Mouse (Mus musculus) frontal cortex, postnatal 25 days (tissue): ENCODE measurements at regions not wholly inside any gene's neighbourhood (a gene's known extent, or its start where the extent isn't known, plus 50 kb on each side); places are given as distances from the start of the nearest gene placed in this dataset.
"Not testable (repeated sequence)": the region's sequence is repeated elsewhere in the genome, so short reads cannot be mapped to it uniquely, and the experiment has no call there.

Experiments used
- DNase-seq, 2 experiments: peaks; one replicate each; pipeline ENCODE4 v3.0.0; 2022; ENCODE audit warnings: low spot score in 2 of 2

DNA sequence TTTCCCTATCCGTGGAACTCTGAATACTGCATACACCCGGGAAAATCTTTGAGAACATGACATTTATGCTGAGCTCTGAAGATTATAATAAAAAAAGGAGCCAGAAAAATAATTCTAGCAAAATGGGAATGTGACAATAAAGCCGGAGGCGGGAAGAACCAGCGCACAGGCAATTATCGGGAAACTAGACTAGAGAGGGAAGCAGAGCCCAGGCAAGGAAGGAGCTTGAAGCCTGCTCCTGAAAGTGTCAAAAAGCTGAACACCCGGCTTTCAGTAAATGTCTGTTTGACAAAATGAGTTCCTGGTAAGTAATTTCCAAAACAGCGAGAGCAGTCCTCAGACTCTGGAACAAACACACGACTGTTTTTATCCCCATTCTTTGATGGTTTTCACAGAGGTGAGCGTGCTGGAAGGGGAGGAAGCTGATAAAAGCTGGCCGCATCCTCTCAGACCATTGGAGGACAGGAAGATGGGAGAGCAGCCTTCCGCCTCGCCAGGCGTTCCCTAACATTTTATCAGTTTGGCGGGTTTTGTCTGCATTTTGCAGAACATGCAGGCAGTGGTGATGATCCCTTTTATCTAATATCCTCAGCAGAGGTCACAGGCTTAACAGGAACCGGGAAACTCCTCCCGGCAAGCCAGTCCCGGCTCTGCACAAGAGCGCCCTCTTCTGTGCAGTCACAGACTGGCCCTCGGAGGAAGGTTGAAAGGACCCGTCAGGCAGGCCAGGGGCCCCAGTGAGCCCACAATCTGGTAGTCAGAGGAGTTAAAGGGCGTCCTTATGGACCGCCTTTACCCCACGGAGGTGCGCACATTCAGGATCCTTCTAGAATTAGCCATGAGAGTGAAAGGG is 201.3 kb upstream of the 1700056E22Rik start:
- peak; percentile 43 to 58 for DNase-seq

DNA sequence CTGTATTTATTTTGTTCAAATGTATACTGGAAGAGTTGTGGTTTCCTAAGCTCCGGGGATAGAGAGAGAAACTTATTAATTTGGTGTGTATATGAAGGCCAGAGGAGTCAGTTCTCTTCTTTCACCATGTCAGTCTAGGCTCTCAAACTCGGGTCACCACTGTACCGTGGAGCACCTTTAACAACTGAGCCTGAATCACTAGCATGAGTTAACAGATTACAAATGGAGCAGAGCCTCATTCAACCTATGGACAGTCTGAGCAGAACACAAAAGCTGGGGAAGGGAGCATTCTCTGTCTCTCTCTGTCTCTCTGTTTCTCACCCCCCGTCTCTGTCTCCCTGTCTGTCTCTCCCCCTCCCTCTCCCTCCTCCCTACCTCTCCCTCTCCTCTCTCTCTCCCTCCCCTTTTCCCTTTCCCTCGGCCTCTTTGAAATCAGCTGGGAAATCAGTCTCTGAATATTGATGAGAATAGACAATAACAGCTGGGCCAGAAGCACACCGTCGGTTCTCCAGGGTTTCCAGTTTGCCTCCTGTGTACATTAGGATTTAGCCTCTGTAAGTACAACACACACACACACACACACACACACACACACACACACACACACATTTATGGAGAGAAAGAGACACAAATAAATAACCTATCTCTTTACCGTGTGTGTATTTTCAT is 200.4 kb upstream of the 1700056E22Rik start:
- no peak for DNase-seq

DNA sequence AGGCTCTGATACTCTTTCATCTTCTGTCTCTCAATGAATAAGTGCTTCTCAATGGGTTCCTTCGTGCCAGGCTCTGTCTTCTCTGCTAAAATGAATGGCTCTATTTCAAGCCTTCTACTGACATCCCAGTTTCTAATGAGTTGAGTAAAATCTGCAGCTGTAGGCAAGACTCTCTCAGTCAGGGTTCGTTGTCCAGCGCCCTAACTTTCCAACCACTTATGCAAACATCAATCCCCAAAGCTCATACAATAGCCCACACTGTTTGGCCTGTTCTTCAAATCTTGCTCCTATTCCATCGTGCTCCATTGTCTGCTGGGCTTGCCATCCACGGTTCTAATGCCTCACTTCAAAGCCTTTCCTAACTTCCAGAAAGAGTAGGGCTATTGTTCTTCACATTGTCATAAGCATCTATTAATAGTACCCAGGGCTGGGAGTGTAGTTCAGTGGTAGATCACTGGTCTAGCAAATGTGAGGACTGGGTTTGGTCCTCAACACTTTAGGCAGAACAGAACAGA is 199.7 kb upstream of the 1700056E22Rik start:
- DNase-seq, result no peak

DNA sequence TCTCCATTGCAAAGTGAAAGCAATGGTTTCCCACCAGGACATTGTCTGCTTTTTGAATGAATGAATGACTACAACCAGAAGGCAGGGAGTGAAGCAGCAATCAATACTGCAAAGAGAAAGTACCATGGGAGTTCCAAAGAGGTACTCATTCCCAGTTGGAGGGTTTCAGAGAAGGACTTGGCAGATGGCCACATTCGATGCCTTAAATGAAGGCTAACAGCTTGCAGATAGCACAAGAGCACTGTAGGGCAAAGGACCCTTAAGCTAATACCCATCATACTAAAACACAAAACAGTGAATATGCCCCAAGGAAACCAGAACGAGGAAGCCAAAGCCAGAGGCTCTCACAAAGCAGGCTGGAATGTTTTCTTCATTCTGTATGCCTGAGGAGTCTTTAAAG is 188.2 kb upstream of the 1700056E22Rik start:
- DNase-seq, result no peak

DNA sequence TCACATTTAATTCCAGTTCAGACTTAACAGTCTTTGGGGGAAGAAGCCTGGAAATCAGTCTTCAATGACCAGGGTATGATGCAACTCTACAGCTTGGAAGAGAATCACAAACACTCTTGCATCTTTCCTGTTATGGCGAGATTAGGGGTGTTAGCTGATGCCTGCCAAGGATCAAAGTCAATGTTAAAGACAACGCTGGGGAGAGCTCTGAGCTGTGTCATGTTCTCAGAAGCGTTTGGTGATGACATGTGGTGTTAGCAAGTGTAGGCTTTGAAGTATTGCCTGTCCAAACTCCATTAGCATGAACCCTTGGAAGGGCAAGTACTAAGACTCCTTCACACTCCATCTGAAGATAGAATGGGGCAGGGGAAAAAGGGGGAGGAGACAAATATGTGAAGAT is 187.7 kb upstream of the 1700056E22Rik start:
- DNase-seq, result no peak

DNA sequence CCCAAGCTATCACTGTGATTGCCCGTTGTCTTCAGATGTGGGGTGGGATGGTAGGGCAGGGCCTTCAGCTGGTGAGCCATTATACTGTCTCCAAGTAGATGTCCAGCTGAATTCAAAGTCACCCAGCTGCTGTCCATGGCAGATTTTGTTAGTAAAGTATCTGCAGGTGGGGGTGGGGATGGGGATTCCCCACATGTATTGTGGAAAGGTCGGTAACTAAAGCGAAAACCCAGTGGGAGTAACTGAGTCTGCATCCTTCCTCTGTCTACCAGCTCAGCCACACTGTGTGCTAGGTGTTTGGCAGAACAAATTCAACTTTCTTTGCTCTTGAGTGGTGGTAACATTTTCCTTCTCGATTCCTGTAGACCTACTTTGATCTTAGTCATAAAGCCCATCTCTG is 163.2 kb upstream of the 1700056E22Rik start:
- no peak for DNase-seq

DNA sequence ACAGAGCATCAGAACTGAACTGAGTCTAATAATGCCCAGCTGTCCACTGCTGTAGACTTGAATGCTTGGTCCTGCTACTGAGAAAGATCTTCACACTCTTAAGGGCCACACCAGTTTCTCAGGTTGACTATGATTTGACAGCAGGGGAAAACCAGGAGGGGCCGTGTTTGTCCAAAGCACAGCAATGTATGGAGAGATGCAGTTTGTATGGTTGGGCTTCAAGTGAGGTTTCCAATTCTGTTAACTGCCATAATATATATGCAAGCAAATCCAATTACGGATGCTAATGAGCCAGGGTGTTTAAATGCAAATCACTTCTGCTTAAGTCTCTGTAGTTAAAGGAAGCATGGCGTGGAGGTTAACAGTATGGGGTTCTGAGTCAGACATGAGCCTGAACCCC is 157.2 kb upstream of the 1700056E22Rik start:
- no peak for DNase-seq

DNA sequence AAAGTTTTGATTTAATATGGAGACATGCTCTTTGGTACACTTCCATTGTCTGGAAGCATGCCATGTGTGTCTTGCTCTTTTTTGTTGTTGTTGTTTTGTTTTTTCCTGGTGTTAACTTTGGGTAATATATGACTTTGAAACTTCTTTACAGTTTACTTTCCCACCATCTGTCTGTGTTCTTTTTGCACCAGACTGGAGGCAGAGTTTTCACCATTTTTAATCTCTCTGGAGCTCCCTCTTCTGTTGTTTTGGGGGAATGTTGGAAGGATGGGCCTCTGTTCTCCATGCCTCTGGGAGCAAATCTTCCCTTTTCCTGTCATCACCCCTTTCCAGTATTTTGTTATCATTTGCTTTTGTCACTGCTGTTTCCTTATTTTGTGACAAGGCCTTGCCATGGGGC is 153.5 kb upstream of the 1700056E22Rik start:
- DNase-seq, result no peak

DNA sequence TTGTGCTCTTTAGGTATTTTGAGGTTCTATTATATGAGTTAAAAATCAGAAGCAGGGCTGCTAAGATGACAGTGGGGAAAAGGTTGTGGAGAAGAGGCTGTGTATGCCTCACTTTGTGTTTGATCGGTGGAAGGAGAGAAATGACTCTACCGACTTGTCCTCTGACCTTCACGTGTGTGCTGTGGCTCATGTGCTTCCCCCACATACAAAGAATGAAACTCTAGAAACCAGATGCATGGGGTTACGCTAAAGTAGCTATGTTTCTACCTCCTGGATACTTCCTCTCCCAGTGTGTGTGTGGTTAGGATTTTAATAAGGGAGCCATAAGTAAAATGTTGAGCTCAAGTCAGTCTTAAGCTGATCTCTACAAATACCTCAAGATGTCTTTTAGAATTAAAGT is 148.1 kb upstream of the 1700056E22Rik start:
- DNase-seq, result no peak

DNA sequence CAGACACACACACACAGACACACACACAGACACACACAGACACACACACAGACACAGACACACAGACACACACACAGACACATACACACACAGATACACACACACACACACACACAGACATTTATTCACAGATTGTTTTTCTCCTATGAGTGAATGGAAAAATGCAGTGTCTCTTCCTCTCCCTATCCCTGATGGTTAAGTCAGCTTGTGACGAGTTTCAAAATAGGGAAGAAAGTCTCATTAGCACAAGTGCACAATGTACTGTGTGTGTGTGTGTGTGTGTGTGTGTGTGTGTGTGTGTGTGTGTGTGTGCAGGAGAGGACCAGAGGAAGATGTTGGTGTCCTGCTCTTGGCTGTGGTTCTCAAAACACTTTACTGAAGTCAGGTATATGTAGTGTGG is 140.3 kb upstream of the 1700056E22Rik start:
- DNase-seq, result not testable (repeated sequence)

DNA sequence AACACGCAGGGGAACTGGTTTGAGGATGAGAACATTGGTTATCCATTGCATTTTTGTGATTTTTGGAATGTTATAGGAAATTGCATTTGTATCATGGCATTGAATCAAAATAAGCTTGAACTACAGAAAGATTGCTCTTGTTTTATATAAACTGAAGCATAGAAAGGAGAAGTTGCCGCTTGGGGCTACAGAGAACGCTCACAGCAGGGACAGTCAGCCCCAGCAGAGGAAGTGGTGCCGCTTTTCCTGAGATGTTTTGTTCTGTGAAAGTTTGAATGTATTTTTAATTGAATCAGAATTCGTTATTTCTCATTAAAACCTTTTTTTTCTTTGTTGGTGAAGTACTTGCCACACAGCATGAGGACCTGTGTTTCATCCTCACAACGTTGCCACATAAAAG is 139.6 kb upstream of the 1700056E22Rik start:
- no peak for DNase-seq

DNA sequence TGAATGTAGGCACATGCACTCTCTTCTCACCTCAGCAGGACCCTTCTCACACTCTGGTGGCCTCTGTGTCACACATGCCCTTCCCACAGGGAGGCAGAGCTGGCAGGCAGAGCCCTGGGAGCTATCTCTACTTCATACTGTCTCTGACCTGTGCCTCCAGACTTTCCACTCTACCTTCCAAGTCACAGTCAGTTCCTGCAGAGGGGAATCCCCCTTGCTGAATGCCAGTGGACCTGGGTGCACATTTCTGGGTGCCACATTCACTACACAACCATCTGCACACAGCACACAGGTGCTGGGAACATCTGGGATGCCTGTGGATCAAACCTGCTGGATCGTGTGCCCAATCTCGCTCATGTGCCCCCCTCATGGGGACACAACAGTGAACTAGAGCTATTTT is 138.9 kb upstream of the 1700056E22Rik start:
- DNase-seq, result no peak

DNA sequence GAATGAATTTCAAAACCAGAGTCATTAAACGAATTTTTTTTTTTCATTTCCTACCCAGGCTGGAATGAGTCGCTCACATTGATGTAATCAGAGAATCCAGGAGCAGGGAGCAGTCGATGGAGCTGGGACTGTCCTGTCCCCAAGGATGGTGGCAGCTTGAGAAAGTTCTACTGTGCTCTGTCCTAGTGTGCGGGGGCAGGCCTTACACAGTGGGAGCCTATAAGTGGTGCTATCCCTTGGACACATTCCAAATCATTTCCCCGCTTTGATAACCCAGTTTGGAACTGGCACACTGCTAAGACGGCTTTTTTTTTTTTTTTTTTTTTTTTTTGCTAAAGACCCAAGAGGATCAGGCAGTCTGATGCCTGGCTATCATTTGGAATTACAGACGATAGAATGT is 137.5 kb upstream of the 1700056E22Rik start:
- no peak for DNase-seq

DNA sequence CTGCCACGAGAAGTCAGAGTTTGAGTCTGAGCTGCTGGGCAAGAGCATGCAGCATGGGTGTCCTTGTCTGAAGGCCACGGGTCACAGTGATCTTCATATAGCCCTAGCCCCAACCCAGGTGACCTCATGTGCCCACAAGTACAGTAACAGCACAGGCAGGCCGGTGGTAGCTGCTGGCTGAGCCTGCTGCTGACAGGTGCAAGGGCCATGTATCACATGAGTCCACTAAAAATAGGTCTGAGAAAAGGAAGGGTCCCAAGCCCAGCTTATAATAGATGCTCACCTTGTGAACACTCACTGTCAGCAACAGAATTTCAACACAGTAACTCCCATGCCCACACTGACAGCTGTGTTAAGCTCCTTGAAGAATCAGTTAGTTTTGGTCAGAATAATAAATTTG is 136.8 kb upstream of the 1700056E22Rik start:
- no peak for DNase-seq

DNA sequence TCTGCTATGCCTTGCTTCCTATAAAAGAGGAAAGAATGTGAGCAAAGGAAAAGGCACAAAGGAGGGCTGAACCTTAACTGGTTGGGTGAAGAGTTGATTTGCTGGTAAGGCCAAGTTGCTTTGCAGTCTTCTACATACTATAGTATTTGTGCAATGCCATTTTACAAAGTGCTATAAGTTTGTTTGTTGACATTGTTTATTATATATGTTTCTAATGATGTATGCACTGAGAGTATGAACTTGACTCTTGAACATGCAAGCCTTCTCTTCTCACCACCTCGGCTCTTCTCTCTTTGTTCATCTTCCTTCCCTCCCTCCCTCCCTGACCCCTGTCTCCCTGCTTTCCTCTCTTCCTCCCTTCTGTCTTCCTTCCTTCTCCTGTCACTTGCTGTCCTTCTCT is 135.9 kb upstream of the 1700056E22Rik start:
- no peak for DNase-seq

DNA sequence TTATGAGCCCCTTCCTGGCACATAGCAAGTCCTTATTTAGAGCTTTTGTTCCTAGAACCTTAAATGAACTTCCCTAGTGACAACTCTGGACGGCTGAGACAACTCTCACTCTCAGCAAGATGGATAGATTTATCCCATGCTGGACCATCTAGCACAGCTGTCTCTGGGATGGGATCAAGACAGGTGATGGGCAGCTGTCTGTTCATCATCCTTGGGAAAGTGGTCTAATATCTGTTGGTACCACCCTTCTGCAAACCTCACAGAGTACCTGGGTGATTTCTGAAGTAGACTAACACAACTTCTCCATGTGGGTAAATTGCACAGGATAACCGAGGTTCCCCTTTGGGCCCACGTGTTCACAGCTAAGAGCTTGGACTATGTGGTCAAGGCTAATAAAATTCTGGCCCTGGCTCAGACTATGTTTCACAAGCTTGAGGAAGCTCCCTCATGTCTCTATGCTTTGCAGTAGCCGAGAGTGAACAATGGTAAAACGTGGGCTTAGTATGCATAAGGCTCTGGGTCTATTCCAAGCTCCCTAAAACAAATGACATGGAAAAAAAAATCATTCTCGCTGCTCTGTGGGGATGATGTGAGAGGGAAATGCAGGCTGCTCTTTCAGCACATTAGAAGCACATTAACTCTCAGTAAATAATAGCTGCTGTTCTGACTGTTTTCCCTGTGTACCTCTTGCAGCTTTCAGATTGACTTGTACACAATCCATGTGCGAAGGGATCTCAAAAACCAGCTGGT is 135.1 kb upstream of the 1700056E22Rik start:
- DNase-seq, result no peak

DNA sequence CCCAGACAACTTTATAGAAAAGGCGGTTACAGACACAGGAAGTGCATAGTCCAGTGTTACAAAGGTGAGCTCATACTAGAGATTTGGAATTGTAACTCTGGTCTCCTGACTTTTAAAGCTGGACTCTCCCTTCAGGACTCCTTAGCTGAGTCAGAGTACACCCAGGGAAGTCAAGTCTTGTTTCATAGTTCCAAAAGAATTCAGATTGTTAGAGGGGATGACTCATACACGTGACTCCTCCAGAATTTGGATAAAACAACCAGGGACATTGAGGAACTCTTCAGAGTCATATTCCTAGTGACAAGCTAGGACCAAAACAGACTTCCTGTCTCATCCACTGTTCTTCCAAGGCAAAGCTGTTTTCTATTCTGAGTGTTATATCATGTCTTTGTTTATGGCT is 132.8 kb upstream of the 1700056E22Rik start:
- no peak for DNase-seq

DNA sequence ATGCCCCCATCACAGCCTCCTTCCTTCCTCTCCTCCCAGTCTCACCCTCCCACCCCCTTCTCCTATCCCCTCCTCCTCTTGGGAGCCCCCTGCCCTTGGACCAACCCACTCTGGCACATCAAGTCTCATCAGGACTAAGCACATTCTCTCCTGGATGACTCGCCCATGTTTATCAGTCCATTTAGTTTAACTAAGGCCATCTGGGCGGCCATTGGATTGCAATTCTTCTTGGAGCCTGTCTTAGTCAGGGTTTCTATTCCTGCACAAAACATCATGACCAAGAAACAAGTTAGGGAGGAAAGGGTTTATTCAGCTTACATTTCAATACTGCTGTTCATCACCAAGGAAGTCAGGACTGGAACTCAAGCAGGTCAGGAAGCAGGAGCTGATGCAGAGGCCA is 128.4 kb upstream of the 1700056E22Rik start:
- not testable (repeated sequence) for DNase-seq

DNA sequence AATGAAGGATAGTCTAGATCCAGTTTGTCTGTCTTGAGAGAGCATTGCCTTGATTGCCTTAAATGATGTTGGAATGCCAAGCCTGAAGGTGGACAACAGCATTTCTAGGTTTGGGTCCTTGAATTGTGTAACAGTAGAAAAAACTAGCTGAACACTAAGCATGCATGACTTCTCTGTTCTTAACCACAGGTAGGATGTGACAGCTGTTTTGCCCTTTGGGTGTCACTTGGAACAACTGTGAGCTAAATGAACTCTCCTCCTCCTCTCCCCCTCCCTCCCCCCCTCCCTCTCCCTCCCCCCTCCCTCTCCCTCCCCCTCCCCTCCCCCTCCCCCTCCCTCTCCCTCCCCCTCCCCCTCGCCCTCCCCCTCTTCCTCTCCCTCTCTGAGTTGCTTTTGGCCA is 113.6 kb upstream of the 1700056E22Rik start:
- no peak for DNase-seq

DNA sequence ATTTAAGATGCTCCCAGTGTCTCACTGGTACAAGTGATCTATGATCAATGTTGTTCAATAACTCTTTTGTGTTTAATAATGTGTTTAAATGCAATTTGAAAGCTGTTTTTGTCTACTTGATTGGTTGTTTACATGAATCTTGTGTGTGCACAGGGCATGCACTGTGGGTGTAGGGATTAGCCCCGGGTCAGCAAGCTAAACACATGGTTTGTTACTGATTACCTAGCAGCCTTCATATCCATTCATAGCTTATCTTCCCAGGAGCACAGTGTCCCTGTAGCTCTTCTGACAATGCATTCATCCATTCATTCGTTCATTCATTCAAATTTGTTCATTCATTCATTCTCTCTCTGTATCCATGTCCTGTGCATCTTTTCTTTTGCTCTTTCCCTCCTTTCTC is 108.9 kb upstream of the 1700056E22Rik start:
- no peak for DNase-seq

DNA sequence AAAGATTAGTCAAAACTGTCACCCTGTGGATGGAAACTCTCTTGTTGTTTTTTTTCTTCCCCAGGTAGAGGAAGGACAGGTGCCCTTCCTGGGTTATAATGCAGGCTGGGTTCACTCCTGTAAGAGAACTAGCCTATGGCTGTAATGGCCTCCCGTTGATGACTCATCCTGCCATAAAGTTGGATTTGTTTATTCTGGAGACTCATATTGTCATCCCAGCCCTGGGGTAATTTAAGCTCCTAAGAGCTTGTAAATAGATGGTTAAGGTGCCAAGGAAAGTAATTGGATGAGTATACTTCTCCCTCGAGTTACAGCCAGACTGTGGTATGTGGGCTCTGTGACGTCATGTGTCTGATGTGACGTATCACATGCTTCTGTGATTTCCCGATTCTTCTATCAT is 106.4 kb upstream of the 1700056E22Rik start:
- DNase-seq, result no peak

DNA sequence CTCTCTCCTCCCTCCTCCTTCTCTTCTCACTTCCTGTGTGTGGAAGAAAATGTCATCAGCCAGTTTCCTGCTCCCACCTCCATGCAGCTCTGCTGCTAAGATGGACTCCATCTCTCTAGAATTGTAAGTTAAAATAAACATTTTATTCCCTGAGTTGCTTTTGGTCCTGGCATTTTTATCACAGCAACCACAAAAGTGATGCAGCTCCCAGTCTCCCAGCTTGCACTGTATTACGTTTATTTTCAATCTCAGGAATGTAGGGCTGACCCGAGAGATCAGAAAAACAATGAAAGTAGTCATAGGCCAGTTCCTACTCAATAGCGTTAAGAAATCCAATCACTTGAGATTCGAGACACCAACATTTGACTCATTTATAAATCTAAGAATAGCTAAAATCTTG is 106.0 kb upstream of the 1700056E22Rik start:
- DNase-seq, result no peak
